Mouse (Mus musculus) cerebellum, postnatal 36 days (tissue): ENCODE measurements around the gene Fbn1.

Source experiments
- DNase-seq, 2 experiments: peaks; one replicate each; pipeline ENCODE4 v3.0.0; 2021 to 2022; ENCODE audit warnings: mixed read lengths in 2 of 2

Fbn1 gene

DNA sequence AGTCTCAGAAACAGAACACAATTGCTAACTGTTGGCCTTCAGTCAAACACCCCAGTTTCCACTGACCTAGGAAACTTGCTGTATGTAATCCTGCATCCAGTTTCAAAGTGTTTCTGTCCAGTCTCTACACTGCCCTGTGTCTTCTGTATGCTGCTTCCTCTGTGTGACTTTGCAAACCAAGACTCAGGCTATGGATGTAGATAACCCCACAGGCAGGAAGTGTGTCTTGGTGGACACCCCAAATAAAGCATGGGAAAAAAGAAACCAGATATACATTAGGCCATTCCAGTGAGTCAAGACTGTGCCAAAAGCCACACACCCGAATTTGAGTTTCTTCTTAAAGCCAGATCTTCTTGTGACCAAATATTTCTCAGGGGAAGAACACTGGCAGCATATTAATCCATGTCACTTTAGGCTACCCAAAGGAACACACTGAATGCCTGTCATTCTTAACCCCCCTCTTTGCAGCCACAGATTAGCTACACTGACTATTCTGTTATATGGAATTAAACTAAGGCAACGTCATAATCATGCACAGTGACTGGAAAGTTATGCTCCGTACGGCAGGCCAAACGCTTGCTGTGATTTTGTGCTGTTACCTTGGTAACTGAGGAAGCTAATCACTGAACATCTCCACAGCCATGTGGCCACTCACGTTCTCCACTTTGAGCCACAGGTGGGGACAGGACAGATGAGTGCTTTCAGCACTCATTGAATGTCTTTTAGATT is 55.3 kb downstream of the Fbn1 start:
- DNase-seq, result no peak

DNA sequence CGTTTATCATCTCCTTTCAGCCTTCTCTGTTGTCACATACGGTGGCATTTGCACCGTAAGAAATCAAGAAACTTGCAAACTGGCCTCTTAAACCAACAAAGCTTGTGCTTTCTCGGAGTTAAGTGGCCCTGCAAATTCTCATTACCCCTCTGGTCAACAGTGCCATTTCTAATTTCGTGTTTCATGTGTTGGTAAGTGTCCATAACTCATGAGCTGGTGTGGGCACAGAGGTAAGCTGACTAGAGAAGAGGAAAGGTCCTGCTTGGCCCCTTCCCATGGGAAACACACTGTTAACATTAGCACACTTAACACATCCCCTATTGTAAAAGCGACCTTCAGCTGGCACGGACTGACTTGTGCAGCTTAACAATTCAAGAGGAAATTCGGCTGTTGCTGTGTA is 58.4 kb downstream of the Fbn1 start:
- no peak for DNase-seq

DNA sequence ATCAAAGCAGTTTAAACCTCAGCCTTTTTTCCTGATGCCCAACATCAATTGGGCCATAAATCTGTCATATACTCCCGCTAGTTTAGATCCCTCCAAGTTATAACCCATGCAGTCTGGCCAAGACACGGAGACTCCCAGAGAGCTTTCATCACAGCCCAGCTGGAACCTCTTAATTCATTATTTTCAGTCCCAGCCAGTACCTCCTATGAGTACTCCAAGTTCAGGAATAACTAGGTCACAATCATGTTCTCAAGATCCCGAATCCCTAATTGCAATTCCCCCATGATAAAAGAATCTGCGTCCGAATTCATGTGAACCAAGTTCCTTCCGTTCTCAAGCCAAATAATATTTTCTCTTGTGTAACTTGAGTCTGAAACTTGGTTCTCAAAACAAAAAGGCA is 58.9 kb downstream of the Fbn1 start:
- no peak for DNase-seq

DNA sequence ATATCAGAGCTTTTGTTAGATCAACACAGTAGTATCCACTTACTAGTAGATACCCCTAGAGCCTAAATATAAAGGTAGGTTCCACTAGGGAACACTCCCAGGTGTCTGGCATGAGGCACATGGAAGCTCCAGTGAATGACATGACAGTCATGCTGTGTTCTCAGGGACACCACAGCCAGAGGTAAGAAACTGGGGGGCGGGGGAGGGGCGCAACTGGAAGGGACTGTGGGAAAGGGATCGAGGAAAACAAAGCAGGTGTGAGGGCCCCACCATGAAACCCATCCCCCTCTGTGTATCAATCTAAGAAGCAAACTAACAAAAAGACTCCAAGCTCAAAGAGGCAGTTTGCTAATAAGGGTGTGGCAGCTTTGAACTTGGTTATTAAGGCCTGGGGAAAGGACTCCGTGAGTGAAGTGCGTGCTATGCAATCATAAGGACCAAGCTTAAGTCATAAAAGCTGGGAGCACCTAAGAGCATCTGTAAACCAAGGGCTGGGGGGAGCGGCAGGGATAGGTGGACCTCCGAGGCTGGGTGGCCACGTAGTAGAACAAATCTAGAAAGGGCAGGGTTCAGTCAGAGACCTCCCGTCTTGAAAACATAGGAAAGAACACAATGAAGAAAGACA is 60.4 kb downstream of the Fbn1 start:
- no peak for DNase-seq

GRCm38 (mm10) chr2:125438381-125438780 is 69.4 kb downstream of the Fbn1 start:
- DNase-seq, result no peak

GRCm38 (mm10) chr2:125436240-125436639 is 71.6 kb downstream of the Fbn1 start:
- DNase-seq, result no peak

DNA sequence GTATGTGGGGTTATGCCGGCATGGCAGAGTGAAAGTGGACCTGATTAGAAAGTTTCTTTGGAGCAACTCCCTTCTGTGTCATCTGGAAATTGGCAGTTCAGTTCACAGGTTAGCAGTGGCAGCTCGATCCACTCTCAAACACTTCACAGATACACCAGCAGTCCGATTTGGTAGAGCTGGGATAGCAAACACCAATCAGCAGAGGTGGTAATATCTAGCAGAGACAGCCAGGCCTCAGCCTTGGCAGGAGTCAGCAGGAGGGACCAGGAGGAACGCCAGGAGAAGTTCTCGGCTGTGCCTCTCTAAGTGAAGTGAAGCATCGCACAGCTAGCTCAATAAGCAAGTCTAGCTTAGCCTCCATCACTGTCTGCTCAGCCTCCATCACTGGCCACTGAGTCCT is 74.3 kb downstream of the Fbn1 start:
- DNase-seq, result no peak

- no peak for DNase-seq
Observed at GRCm38 (mm10) chr2:125431491-125431890, 76.3 kb downstream of the Fbn1 start.

DNA sequence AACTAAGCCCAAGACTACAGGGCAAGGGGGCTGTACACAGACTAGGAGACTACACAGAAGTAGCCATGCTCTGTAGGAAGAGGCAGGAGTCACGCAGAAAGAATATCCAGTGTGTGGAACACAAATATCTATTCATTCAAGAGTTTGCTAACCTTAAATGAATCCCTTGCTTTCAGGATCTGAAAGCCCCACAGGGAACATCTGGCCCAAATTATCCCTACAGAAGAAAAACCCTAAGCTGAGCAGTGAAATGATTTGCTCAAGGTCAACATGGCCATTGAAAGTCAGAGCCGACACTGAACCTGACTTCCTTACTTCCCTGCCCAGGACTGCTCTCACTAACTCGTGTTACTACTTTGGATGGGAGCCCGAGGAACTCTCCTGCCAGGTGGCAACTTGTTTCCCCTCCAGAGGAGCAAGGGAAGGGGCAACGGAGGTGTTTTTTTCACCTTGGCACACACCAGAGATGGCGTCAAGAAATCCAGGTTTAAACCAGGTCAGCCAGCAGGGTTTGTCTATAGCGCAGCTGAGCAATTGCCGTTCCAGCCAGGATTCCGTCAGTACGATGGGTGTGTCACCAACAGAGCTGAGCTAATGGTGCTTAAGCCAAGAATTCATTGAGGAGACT is 78.9 kb downstream of the Fbn1 start:
- peak; percentile 23 for DNase-seq

DNA sequence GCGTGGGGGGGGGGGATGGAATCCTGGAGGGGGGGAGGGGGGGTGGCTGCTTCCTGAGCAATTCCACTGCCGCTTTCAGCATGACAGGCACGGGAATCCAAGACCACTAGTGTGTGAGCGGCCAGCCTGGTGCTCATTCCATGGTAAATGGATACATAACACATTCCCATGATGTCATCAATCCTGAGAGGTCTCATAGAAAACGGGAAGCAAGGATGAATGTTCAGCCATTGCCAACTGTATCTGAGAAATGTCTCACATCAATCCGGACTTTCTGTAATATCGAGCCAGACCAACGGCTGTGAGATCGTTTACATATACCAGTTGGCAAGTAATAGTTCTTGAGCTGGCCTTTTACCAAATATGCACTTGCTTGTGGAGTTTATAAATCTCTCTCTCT is 87.2 kb downstream of the Fbn1 start:
- no peak for DNase-seq

- DNase-seq, result peak; percentile 19 to 27
Observed at GRCm38 (mm10) chr2:125419681-125420080, 88.1 kb downstream of the Fbn1 start.

DNA sequence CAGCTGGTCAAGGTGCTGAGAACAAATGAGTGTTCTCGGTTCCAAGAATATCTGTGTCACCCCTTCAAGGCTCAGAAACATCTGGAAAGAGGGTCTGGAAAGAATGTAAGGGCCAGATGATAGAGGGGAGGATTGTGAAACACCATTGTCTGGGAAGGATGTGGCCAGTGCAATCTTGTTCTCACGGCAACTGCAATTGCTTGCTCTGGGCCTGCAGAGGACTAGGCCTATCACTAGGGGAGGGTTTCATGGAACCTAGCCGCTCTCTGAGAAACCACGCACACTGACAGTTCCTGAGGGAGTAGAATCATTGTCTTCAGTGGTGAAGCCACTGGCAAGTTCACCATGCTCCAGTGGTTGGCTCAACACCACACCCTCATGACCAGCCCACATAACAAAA is 89.2 kb downstream of the Fbn1 start:
- DNase-seq, result no peak

DNA sequence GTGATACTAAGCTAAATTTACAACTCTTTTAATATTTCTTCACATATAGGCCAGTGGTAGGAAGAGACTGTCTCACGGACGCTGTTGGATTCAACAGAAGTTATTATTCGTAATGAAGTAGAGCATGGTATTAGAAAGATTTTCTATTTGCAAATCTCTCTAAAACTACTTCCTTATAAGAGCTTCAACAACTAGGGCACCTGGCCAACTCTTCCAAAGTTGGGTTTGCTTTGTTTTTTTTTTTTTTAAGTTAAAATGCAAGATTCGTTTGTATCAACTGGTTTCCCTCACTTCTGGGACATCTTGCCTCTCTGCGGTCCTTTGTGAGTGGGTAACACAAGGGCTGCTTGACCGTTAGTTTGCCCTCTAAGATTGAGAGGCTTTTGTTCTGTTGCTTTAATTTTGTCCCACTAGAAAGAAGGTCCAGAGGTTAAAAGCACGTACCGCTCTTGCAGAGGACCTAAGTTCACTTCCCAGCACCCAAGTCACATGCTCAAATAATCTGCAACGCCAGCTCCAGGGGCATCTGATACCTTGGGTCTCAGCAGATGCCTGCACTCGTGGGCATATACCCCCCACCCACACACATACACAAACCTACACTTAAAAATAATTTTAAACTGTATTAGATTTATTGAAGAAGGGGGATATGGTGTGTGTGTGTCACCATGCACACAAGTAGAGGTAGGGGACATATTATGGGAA is 91.1 kb downstream of the Fbn1 start:
- DNase-seq, result no peak

- no peak for DNase-seq
Observed at GRCm38 (mm10) chr2:125412351-125412750, 95.4 kb downstream of the Fbn1 start.

- DNase-seq, result no peak
Observed at GRCm38 (mm10) chr2:125411777-125412176, 96.0 kb downstream of the Fbn1 start.

DNA sequence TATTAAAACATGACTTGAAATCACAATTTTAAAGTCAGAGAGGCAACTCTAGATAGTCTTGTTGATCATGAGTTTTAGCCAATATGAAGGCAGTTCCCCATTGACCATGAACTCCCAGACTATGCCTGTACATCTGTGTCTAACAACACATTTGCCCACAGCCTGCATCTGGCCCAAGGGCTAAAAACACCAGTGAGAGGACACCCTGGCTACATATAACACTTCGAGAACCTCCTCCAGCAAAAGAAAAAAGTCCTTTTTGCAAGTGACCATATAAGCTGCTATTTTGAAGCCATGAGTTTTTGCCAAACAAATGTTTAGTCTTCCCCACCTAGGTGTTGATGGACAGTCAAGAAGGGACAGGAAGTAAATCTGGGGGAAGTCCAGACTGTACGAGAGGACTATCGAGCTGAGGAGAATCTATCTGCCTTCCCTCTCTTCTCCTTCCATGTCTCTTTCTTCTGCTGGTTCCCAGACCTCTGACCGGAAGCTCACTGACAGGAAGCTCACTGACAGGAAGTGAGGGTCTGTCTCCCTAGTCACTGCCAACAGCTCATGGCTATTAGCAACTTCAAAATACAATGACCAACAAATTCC is 103.2 kb downstream of the Fbn1 start:
- DNase-seq, result no peak

DNA sequence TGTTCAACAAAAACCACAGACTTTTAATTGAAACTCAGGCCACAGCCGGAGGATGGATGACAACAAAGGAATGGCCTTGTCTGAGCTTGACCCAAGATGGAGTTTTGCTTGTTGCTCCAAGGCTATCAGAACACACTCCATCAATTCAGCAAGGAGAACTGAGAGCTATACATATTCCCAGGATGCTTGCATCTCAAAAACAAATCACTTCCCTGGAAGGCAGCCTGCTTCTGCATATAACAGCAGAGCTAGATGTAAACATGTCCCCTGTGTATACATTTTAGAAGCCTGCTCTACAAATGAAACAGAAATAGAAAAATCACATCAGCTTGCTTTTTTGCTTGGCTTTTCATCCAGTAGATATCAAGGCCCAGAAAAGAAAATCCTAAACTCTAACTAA is 105.5 kb downstream of the Fbn1 start:
- DNase-seq, result no peak

GRCm38 (mm10) chr2:125400121-125400520 is 107.7 kb downstream of the Fbn1 start:
- no peak for DNase-seq

DNA sequence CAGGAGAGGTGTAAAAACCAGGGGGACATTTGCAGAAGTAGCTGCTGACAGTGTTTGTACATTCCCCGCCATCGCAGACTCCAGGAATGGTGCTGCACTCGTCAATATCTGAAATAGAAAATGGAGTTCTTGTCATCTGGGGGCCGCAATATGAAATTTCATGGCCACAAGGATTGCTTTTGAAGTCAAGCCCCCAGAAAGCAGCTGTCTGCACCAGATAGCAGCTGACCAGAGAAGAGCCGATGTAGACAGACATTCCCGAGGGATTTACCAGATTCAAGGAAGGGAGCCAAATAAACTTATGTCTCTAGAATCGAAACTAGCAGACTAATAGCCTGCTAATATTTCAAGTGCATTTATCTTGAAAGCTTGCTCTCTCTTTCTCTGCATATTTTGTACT is 110.0 kb downstream of the Fbn1 start:
- DNase-seq, result no peak

DNA sequence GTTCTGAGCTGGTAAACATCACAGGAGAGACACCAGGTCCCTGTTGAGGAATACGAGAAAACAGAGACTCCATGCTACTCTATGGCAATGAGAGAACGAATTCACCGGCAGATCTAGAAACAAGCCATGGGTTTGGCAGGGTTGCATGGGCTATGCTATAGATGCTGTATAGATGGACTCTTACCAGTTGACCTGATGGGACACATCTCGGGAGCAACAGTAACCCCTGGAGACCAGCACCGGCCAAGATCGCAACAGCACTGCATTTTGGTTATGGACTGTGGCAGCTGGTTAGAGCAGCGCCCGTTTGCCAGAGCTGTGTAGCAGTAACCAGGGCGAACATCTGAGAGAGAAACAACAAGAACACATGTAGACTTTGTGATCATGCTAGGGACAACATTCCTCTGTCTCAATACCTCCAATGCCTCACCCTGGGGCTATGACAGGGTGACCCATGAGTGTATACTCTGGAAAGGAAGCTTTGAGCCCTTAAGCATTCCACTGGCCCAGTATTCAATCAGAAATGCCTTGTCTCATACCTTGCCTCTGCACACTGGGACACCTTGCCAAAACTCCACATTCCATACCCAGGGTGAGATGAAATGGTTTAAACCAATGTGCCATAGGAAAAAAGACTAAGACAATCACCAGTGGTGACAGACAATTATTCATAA is 113.2 kb downstream of the Fbn1 start:
- DNase-seq, result no peak

DNA sequence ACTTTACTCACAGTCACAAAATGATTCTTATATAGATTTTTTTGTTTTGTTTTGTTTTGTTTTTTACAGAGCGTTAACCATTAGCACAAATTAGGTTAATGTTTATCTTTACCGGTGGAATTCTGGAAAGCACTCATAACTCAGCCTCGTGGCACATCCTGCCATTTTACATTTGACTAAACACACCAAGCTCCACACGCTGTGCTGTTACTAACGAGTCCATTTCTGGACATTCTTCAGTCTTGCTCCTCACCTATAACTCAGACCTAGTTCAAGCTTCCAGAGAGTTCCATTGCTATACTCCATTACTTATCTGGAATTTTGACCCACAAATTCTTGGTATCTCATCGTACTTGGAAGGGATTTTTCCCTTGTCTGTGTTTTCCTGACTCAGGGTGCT is 116.2 kb downstream of the Fbn1 start:
- no peak for DNase-seq

DNA sequence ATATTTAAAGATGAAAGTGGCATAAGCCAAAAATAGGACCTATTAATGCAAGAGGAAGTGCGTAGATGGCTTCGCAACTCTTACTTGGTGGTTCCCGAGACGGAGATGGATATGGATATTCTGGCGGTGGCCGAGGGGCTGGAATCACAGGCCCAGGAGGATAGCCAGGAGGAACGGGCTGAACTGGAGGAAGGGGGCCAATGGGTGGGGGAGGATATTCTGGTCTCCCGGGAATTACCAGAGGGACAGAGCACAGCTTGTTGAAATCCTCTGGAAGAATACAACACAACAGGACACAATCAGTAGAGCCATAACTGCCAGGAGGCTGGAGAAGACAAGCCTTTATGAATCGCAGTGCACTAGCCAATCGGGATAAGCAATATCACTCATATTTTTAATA is 118.0 kb downstream of the Fbn1 start:
- DNase-seq, result no peak
